Mouse (Mus musculus): ENCODE measurements at regions not wholly inside any gene's neighbourhood (a gene's known extent, or its start where the extent isn't known, plus 50 kb on each side); places are given as distances from the start of the nearest gene placed in this dataset.
"Not testable (repeated sequence)": the region's sequence is repeated elsewhere in the genome, so short reads cannot be mapped to it uniquely, and the experiment has no call there.

- no peak for DNase-seq (ENCODE audit: low spot score)
These were observed 315.3 kb upstream of the Klf6 start for GRCm38 (mm10) chr13:5546011-5546410.

DNA sequence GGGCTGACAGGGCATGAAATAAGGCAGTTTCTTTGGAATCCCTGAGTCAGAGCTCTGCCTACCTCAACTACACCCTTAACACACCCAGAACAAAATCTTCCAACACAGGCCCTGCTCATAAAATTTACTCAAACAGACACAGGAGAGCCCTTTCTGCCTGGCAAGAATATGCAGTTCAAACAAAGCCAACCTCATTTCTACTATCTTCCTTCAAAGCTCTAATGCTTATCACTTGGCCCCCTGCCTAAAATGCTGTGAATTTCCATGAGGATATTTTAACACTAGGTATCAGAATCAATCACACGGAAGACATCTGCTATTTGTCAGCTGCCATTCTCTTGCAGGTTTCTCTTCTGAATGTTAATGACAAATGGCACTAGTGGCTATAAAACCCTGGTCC, 314.3 kb upstream of the Klf6 start:
- DNase-seq (ENCODE audit: low spot score): no peak

DNA sequence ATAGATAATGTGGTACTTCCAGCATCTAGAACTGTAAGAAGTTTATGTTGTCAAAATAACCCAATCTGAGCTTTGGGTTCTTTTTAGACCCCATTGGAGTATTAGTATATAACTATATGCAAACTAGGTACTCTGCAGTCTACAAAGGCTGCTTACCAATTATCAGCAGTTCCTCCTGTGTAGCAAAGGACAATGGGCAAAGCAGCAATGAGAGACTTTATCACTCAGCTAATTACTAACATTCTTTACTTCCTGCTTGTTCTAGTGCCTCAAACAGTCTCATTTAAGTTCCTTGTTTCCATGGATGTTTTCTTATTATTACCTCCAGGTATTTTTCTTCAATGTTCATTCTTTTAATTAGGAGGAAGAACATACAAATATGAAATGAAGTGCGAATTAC, 312.5 kb upstream of the Klf6 start:
- DNase-seq (ENCODE audit: low spot score): no peak

DNA sequence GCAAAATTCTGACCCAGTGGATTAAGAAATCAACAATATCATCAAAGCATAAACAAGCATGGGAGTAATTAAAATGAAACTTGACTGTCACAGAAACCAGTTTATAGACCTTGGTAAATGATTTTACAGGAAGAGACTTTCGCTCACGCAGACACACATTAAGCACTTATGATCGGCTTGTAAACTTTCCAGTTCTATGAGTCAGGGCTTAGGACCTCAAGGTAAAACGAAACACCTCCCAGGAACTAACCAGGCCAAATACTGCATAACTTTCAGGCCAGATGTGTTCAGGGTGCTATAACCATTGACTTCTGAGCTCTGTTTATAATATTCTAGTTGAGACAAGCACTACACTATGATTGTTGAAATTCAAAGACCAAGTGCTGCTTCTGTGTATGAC, 312.1 kb upstream of the Klf6 start:
- DNase-seq (ENCODE audit: low spot score): no peak

DNA sequence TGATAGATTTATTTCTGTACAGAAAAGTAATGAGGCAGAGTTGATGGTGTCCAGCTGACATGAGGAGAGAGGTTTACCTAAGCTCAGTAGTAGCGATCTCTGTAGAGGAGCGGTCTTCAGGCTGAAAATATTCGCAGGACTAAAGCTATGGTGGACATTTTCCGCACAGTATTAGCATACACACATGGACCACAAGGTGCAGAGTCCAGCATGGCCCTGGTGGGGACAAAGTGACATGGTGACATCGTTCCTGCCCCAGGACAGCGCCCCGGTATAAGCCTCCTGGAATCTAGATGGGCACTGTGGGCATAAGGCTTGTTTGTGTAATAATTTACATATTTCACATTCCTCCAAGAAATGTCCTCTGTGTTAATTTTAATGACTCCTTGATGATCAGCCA, 311.5 kb upstream of the Klf6 start:
- DNase-seq (ENCODE audit: low spot score): no peak

- DNase-seq (ENCODE audit: low spot score): no peak
These were observed 310.9 kb upstream of the Klf6 start for GRCm38 (mm10) chr13:5550354-5550753.

- DNase-seq (ENCODE audit: low spot score): no peak
These were observed 310.2 kb upstream of the Klf6 start for GRCm38 (mm10) chr13:5551131-5551530.

GRCm38 (mm10) chr13:5553461-5553860, 307.8 kb upstream of the Klf6 start:
- DNase-seq (ENCODE audit: low spot score): no peak

DNA sequence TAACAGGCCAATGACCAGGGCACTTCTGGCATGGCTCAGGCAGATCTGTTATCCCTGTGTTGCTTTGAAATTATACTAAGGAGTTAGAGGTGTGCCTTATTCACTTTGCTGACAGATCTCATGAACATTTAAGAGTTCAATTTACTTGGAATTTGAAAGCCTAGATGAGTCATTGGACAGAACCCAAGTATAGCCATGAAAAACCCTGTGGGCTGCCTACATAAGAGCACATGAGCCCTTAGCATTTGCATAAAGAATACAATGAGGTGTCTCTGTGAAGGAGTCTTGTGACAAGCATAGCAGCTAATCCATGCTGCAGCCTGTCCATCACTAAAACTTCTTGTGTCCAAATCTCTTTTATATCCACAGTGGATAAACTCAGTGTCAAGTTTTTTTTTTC, 303.2 kb upstream of the Klf6 start:
- no peak for DNase-seq (ENCODE audit: low spot score)

- DNase-seq (ENCODE audit: low spot score): no peak
These were observed 294.8 kb upstream of the Klf6 start for GRCm38 (mm10) chr13:5566479-5566878.

- no peak for DNase-seq (ENCODE audit: low spot score)
These were observed 294.4 kb upstream of the Klf6 start for GRCm38 (mm10) chr13:5566896-5567295.

DNA sequence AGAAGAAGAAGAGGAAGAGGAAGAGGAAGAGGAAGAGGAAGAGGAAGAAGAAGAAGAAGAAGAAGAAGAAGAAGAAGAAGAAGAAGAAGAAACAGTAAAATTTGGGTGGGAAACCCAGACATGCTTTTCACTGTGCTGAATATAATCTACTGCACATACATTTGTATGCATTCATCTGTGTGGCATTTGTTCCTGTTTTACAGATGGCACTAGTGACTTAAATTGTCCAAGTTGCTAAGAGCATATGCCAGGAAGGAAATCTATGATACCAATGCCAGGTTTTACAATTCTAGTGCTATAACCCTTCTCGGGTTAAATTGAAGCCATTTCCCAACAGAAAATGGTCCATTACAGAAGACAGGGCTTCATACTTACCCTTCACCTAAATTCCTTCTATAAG, 291.7 kb upstream of the Klf6 start:
- no peak for DNase-seq (ENCODE audit: low spot score)

DNA sequence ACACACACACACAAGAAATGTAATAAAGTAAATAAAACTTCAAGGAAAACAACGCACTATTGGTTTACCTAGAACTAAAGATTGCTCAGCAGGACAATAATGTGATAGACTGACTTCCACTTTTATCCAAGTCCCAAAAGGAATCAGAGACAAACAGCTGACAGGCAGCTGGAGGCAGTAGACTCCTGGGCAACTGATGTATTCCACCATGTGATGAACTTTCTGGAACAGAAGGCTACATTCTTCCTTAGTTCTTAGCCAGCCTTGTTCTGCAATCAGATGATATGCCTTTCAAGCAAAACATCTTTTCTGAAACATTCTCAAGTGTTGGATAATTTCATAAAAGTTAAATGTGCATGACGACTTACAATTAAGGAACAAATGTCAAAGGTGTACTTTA, 290.9 kb upstream of the Klf6 start:
- no peak for DNase-seq (ENCODE audit: low spot score)

- no peak for DNase-seq (ENCODE audit: low spot score)
These were observed 284.7 kb upstream of the Klf6 start for GRCm38 (mm10) chr13:5576568-5576967.

DNA sequence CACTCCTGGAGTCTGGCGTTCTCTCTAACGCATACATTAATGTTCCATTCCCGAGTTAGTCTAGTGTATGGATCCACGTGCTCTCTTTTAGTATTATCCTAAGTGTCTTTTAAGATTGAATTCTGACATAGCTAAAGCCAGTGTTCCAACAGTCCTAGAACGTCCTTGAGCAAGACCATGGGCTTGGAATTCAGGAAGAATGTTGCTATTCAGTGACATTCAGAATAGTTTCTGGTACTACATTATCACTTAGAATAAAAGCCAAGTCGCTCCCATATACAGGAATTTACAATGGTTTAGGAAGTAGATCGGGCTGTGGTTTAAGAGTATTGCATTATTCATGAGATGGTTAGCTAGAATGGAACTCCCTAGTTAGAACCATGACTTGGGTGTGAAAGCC, 277.6 kb upstream of the Klf6 start:
- DNase-seq (ENCODE audit: low spot score): not testable (repeated sequence)

DNA sequence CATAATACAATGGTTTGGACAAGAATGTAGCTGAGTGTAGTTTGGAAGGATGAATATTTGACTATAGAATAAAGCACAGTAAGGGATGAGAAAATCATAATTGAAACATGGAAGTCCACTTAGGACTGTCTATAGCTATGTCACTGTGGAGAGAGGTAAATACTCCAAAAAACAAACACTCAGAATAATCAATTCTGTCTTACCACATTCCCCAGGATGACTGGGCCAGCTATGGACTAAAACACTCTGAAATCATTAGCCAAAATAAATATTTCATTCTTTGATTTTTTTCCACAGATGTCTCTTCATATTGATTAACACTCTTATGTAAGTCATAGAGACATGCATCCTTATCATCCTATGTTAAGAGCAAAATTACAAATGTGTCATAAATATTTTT, 274.1 kb upstream of the Klf6 start:
- DNase-seq (ENCODE audit: low spot score): no peak

DNA sequence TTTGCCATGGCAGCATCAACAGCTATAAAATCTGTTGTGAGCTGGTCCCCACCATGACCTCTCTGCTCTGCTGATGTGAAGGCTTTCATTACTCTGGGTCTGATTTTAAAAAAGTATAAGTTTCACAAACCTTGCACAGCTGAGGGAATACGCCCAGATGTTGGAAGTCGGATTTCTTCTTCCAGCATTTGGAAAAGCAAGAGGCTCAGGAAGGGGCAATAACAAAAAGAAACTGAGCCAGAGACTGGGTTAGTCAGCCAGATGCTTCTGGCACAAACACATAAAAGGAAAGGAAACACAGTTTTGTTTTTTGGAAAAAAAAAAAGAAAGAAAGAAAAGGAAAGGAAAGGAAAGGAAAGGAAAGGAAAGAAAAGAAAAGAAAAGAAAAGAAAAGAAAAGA, 270.0 kb upstream of the Klf6 start:
- DNase-seq (ENCODE audit: low spot score): no peak

DNA sequence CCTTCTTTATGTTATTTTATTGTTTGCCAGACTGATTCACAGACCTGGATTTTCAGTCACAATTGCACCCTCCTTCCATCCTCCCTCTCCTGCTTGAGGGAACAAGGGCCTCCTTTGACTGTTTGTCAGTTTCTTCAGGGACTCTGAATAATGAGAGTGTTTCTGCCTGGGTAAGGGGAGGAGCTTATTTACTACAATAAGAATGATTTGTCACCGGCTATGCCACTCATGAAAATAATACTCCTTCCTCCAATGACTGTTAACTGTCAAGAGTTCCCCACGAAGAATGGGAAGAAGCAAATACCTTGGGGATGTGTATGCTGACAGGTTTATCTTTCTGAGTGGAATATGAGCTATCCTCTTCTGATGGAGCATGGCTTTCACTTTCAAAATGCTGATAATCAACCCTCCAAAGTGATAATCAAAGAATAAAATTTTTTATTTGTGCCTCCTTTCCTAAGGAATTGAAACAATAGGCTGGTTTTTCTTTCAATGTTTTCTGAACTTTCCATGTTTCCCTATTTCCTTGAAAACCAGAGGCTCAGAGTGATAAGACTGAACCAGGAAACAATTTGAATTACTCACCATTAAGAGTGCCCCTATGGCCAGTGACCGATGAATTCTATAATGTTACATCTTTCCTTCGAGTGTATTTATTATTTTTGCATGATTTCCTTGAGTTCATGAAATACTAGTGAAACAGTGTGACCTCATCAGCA, 269.3 kb upstream of the Klf6 start:
- DNase-seq (ENCODE audit: low spot score): no peak

- no peak for DNase-seq (ENCODE audit: low spot score)
These were observed 268.7 kb upstream of the Klf6 start for GRCm38 (mm10) chr13:5592556-5593061.

GRCm38 (mm10) chr13:5601648-5602047, 259.6 kb upstream of the Klf6 start:
- DNase-seq (ENCODE audit: low spot score): no peak

DNA sequence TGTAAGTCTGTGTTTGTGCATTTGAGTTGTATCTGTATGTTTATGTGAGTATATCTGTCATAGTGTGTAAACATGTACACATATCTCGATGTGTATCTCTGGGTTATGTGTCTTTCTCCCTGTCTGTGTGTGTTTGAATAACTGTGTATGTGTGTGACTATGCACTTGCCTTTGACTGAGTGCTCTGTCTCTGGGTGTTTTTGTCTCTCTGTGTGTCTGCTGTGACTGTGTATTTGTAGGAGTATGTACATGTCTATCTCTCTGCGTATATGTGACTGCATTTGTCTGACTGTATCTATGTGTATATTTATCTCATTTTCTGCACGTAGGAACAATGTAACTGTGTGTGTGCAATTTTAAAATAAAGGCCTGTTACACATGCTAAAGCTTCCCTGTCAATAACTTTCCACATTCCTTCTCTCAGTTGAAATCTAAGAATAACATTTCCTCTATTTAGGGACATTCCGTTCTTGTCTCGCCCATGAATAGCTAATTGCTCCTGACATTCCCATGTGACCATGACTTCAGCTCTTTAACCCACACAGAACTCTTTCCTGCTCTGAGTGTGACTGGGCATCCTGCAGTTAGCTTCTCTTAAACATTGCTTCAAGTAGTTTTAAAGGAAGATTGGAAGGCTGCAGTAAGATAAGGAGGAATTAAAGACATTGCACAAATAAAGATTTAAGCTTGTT, 257.2 kb upstream of the Klf6 start:
- no peak for DNase-seq (ENCODE audit: low spot score)

GRCm38 (mm10) chr13:5605418-5605817, 255.9 kb upstream of the Klf6 start:
- DNase-seq (ENCODE audit: low spot score): no peak

GRCm38 (mm10) chr13:5607462-5607861, 253.8 kb upstream of the Klf6 start:
- no peak for DNase-seq (ENCODE audit: low spot score)
